Mouse (Mus musculus): ENCODE data around the gene Rcn2.

Rcn2 gene

DNA sequence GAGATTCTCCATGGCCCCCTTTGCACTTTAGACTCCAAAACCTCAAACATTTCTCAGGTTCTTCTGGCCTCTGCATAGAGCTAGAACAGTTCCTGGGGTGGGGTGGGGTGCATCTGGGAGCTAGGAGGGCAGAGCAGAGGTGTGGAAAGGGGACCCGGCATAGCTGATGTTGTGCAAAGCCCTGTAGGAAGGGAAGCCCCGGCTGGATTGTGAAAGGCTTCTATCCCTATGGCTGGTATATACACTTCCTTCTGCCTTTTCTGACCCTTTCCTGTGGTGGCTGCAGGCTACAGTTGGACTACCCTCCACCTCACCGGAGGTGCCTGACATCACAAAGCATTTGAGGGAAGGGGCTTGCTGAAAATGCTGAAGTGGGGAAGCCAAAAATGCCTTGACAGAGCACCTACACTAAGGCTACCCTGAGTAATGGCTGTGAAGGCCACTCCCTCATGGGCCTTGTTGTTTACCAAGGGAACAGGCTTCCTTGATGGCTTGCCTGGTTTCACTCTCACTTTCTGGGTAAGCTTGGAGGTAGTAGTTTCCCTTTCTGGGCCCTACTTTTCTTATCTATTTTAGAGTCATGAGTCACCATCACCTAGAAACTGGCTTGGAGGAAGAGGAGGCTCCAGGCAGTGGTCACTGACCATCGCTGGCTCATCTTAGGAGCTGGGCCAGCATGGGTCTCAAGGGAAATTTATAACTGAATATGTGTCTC is 56.1 kb downstream of the Rcn2 start:
- DNase-seq, result no peak

GRCm38 (mm10) chr9:56100041-56100522 is 58.4 kb downstream of the Rcn2 start:
- DNase-seq, result no peak

- no peak for DNase-seq
Observed at GRCm38 (mm10) chr9:56101022-56101421, 59.4 kb downstream of the Rcn2 start.

DNA sequence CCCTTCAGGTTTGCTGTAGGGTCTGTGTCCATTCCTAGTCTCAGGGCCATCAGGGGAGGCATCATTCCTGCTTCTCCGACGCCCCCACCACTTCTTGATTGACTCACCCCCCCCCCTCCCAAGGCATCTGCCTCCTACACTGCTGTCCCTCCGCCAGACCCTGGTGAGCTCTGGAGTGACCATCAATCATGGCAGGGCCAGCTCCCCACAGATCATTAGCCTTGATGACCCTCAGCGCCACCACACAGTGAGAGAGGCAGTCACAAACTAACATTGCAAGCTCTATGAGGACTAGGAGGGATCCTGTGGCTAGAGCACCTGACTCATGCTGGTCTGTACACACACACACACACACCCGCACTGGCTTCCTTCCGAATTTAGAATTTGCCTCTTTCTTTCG is 63.3 kb downstream of the Rcn2 start:
- no peak for DNase-seq

DNA sequence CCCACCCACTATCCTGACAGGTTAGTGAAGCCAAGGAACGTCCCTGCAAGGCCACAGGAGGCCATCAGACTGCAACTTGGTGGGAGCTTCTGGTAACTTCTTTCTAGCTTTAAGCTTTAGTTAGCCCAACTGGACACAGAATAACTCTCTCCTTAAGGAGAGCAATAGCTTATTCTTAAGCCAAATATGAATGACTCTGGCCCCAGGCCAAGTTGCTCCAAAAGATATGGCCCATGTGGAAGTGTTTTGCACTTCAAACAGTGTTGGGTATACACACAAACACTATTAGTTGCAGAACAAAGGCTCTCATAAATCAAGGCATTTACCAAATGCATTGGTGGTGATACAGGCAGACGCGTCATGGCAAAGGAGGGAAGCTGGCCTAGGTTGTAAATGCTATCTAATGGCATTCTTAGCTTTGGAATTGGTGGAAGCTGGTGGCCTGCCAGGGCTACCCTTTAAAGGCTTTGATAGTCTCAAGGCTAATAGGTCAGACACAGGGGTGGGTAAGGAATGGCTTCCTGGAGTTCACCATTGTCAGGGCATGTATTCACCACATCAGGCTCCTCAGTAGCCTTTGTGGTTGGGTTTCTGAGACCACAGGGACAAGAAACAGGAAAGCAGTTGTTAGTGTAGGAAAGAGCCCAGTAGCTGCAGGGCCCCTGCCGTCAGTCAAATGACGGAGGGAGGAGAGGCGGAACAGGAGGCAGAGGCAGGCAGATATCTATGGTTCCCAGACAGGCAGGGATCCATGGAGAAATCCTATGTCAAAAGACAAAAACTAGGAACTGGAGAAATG is 64.8 kb downstream of the Rcn2 start:
- DNase-seq, result no peak

DNA sequence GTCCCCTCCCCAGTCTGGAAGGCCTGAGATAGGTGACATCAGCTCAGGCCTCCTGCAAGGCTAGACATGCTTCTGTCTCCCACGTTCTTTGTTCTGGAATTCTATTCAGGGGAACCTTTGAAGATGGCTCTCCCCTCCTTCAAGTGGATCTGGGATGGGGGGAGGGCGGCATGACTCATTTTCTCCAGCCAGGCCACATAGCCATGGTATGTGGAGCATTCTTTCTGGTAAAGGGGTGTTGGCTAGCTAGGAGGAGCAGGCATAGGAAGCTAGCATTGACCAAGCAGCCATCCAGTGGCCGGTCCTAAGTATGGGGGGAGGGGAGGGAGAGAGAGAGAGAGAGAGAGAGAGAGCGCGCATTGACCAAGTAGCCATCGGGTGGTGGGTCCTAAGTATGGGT is 65.9 kb downstream of the Rcn2 start:
- no peak for DNase-seq

DNA sequence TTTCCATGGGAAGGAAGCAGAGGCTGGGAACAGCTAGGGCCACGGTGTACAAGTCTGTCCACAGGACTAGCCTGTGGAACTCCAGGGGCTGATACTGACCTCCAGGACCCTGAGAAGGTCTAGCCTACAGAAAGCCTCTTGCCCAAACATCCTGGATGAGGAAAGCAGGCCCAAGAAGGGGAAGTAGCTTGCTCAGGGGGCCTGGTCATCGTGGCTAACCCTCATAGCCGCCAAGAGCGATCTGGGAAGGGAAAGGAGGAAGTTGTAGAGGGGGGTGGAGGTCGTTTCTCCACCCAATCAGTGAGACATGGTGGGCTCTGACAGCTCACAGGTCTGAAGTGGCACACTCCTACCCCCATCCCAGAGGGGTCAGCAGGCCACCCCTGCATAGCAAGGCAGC is 66.5 kb downstream of the Rcn2 start:
- DNase-seq, result no peak

All from cerebellum, adult 11-12 months (tissue).